Mouse (Mus musculus) lung, adult 10 weeks (tissue): ENCODE measurements around the gene Nfatc2. TPM values are rescaled to one million over a fixed set of nuclear protein-coding genes. Genes with fewer than 3 reads are reported as not detected.

Source experiments
- polyA plus RNA-seq: library from polyadenylated mRNA; stranded (reverse); fragments of 350-450 nt; fragmentation: Illumina TruSeq; extraction: RNeasy Lipid Tissue Mini Kit (QIAGEN cat#74804); gene quantifications from one replicate; pipeline ENCODE4 v1.2.3, GENCODE M21; 2014; ENCODE audit warnings: low read depth, low replicate concordance; ENCODE audit not compliant: insufficient read depth

The Nfatc2 gene
- polyA plus RNA-seq: 1.00 TPM

GRCm38 (mm10) chr2:168601491-168602386 is at the start of gene Nfatc2:
Gene Nfatc2 (minus strand): TSS chr2:168601657.

Other genes starting within 250 kb of the Nfatc2 start
- gene Atp9a, start 140.8 kb upstream of the Nfatc2 start, polyA plus RNA-seq: 27.0 TPM
- not detected for gene Sall4, start 166.3 kb upstream of the Nfatc2 start, polyA plus RNA-seq